Mouse (Mus musculus) cortical plate, adult 2 months (tissue): ENCODE measurements around the gene Aqp1. TPM values are rescaled to one million over a fixed set of nuclear protein-coding genes. Genes with fewer than 3 reads are reported as not detected.

Source experiments
- H3K27ac ChIP-seq: fragments of 200-500 bp; 2 replicates; pipeline ENCODE4 v1.5.1; 2012; ENCODE audit warnings: low read length, control low read depth, inconsistent platforms; ENCODE audit not compliant: insufficient read depth
- H3K4me1 ChIP-seq: fragments of 200-500 bp; 2 replicates; pipeline ENCODE4 v1.6.1; 2011; ENCODE audit warnings: low read length; ENCODE audit not compliant: control insufficient read depth, insufficient read depth
- H3K4me3 ChIP-seq: fragments of 200-500 bp; 2 replicates; pipeline ENCODE4 v1.5.1; 2011; ENCODE audit warnings: mild to moderate bottlenecking, low read length, control low read depth; ENCODE audit not compliant: insufficient read depth
- CTCF ChIP-seq: fragments of 200-500 bp; IDR thresholded peaks from 2 replicates; pipeline ENCODE4 v1.5.1; 2011; ENCODE audit warnings: mild to moderate bottlenecking, control low read depth, low read length; ENCODE audit not compliant: insufficient read depth; ENCODE audit errors: extremely low read depth
- POLR2A ChIP-seq: fragments of 200-500 bp; IDR thresholded peaks from 2 replicates; pipeline ENCODE4 v1.6.1; 2011; ENCODE audit warnings: mild to moderate bottlenecking, low read length, control low read depth; ENCODE audit not compliant: insufficient read depth; ENCODE audit errors: extremely low read depth
- polyA plus RNA-seq: library from polyadenylated mRNA; depleted of rRNA; stranded (reverse); fragments of >200 nt; gene quantifications from 2 replicates; pipeline ENCODE4 v1.2.3, GENCODE M21; 2012

Gene Aqp1
- polyA plus RNA-seq, 1 experiment = 0.98 TPM

GRCm38 (mm10) chr6:55328179-55328578 is 8.1 kb upstream of the Aqp1 start:
- Histone ChIP-seq H3K27ac (no peak overlapping the region), H3K4me3 (no peak overlapping the region), H3K4me1 (no peaks in the 10 kb centered on the region)
- TF ChIP-seq CTCF (no peak), POLR2A (no peak)

GRCm38 (mm10) chr6:55331315-55331714 is 4.9 kb upstream of the Aqp1 start:
- Histone ChIP-seq H3K4me3 (no peak overlapping the region), H3K27ac (no peak overlapping the region), H3K4me1 (no peaks in the 10 kb centered on the region)
- TF ChIP-seq POLR2A = no peak
- no peak for TF ChIP-seq CTCF

- Histone ChIP-seq H3K27ac (no peak overlapping the region), H3K4me3 (no peak overlapping the region), H3K4me1 (no peaks in the 10 kb centered on the region)
- TF ChIP-seq CTCF (no peak), POLR2A (no peak)
Observed at GRCm38 (mm10) chr6:55332100-55332772, 4.0 kb upstream of the Aqp1 start.

GRCm38 (mm10) chr6:55332773-55333109 is 3.5 kb upstream of the Aqp1 start:
- no peak overlapping the region for H3K27ac ChIP-seq
- H3K4me3 ChIP-seq = no peak overlapping the region
- H3K4me1 ChIP-seq = no peaks in the 10 kb centered on the region
- TF ChIP-seq POLR2A (no peak), CTCF (no peak)

GRCm38 (mm10) chr6:55337242-55337641 is 1.0 kb downstream of the Aqp1 start:
- TF ChIP-seq CTCF (no peak), POLR2A (no peak)
- Histone ChIP-seq H3K27ac (no peak overlapping the region), H3K4me3 (no peak overlapping the region), H3K4me1 (no peaks in the 10 kb centered on the region)

GRCm38 (mm10) chr6:55338077-55338476 is 1.8 kb downstream of the Aqp1 start:
- Histone ChIP-seq H3K4me1 (no peaks in the 10 kb centered on the region), H3K27ac (no peak overlapping the region), H3K4me3 (no peak overlapping the region)
- TF ChIP-seq CTCF (no peak), POLR2A (no peak)

GRCm38 (mm10) chr6:55338934-55339825 is 2.9 kb downstream of the Aqp1 start:
- Histone ChIP-seq H3K4me1 (no peaks in the 10 kb centered on the region), H3K27ac (no peak overlapping the region), H3K4me3 (no peak overlapping the region)
- TF ChIP-seq CTCF = no peak

GRCm38 (mm10) chr6:55341688-55342087 is 5.5 kb downstream of the Aqp1 start:
- no peak overlapping the region for H3K4me3 ChIP-seq

GRCm38 (mm10) chr6:55342328-55342727 is 6.1 kb downstream of the Aqp1 start:
- TF ChIP-seq POLR2A (no peak), CTCF (no peak)
- Histone ChIP-seq H3K4me3 (no peak overlapping the region), H3K27ac (no peak overlapping the region), H3K4me1 (no peaks in the 10 kb centered on the region)

More at GRCm38 (mm10) chr6:55341688-55342087, 5.5 kb downstream of the Aqp1 start:
- Histone ChIP-seq H3K27ac (no peak overlapping the region), H3K4me1 (no peaks in the 10 kb centered on the region)
- TF ChIP-seq CTCF (no peak), POLR2A (no peak)

- Histone ChIP-seq H3K27ac (no peak overlapping the region), H3K4me3 (no peak overlapping the region), H3K4me1 (no peaks in the 10 kb centered on the region)
- no peak for TF ChIP-seq POLR2A
- no peak for TF ChIP-seq CTCF
Observed at GRCm38 (mm10) chr6:55343446-55343845, 7.2 kb downstream of the Aqp1 start.
